Mouse (Mus musculus): ENCODE data around the gene Glyat. TPM values are rescaled to one million over a fixed set of nuclear protein-coding genes. Genes with fewer than 3 reads are reported as not detected.

Gene Glyat
- total RNA-seq, 1 experiment = 0.18 TPM

- H3K4me3 ChIP-seq (ENCODE audit: insufficient read depth in 1 of 2, low read depth in 1 of 2, low read length in 2 of 2, poor library complexity in 1 of 2, severe bottlenecking in 1 of 2) = no peak overlapping the region
- H3K4me1 ChIP-seq (ENCODE audit: control insufficient read depth in 2 of 2, insufficient read depth in 2 of 2, low read length in 2 of 2, poor library complexity in 1 of 2) = no peaks in the 10 kb centered on the region
These were observed 1.2 kb downstream of the Glyat start for GRCm38 (mm10) chr19:12634259-12634658.

GRCm38 (mm10) chr19:12634963-12635362, 1.9 kb downstream of the Glyat start:
- Histone ChIP-seq H3K4me3 (ENCODE audit: insufficient read depth in 1 of 2, low read depth in 1 of 2, low read length in 2 of 2, poor library complexity in 1 of 2, severe bottlenecking in 1 of 2) (no peak overlapping the region), H3K4me1 (ENCODE audit: control insufficient read depth in 2 of 2, insufficient read depth in 2 of 2, low read length in 2 of 2, poor library complexity in 1 of 2) (no peaks in the 10 kb centered on the region), H3K9ac (ENCODE audit: insufficient read depth, low read depth, low read length, poor library complexity, severe bottlenecking) (no peak overlapping the region), H3K9me3 (ENCODE audit: control insufficient read depth, insufficient read depth, low read depth, low read length) (no peaks in the 10 kb centered on the region), H3K36me3 (ENCODE audit: control insufficient read depth, insufficient read depth, low read length, poor library complexity, severe bottlenecking) (no peaks in the 10 kb centered on the region), H3K27ac (ENCODE audit: insufficient read depth, low read depth, low read length, poor library complexity, severe bottlenecking) (no peak overlapping the region)
- DNase-seq (ENCODE audit: low read depth, low spot score) = no peak
- in situ Hi-C loops (cut with MboI; ENCODE audit: low sequenced_read_pairs in 2 of 2, unreplicated experiment in 2 of 2) = no loop called here
- TF ChIP-seq ZNF384 (IDR thresholded peaks at IDR 0.05; ENCODE audit: low read depth, low read length) (no peak), MAFK (IDR thresholded peaks at IDR 0.05; ENCODE audit: insufficient read depth, low read depth, low read length) (no peak), HCFC1 (IDR thresholded peaks at IDR 0.05; ENCODE audit: borderline replicate concordance, insufficient read depth, low read length) (no peak), CHD2 (IDR thresholded peaks at IDR 0.05; ENCODE audit: low read depth, low read length) (no peak), ZC3H11A (IDR thresholded peaks at IDR 0.05; ENCODE audit: borderline replicate concordance, low read depth, low read length) (no peak)

More at GRCm38 (mm10) chr19:12634259-12634658, 1.2 kb downstream of the Glyat start:
- H3K36me3 ChIP-seq (ENCODE audit: control insufficient read depth, insufficient read depth, low read length, poor library complexity, severe bottlenecking) = no peaks in the 10 kb centered on the region
- TF ChIP-seq MAFK (IDR thresholded peaks at IDR 0.05; ENCODE audit: insufficient read depth, low read depth, low read length) = no peak
- TF ChIP-seq HCFC1 (IDR thresholded peaks at IDR 0.05; ENCODE audit: borderline replicate concordance, insufficient read depth, low read length) = no peak
- TF ChIP-seq ZC3H11A (IDR thresholded peaks at IDR 0.05; ENCODE audit: borderline replicate concordance, low read depth, low read length) = no peak
- no peak for TF ChIP-seq ZNF384 (IDR thresholded peaks at IDR 0.05; ENCODE audit: low read depth, low read length)
- TF ChIP-seq CHD2 (IDR thresholded peaks at IDR 0.05; ENCODE audit: low read depth, low read length) = no peak
- no peak overlapping the region for H3K27ac ChIP-seq (ENCODE audit: insufficient read depth, low read depth, low read length, poor library complexity, severe bottlenecking)
- in situ Hi-C loops (cut with MboI; ENCODE audit: low sequenced_read_pairs in 2 of 2, unreplicated experiment in 2 of 2) = no loop called here
- H3K9me3 ChIP-seq (ENCODE audit: control insufficient read depth, insufficient read depth, low read depth, low read length) = no peaks in the 10 kb centered on the region
- DNase-seq (ENCODE audit: low read depth, low spot score) = no peak
- no peak overlapping the region for H3K9ac ChIP-seq (ENCODE audit: insufficient read depth, low read depth, low read length, poor library complexity, severe bottlenecking)

GRCm38 (mm10) chr19:12636863-12637262, 3.8 kb downstream of the Glyat start:
- Histone ChIP-seq H3K9ac (ENCODE audit: insufficient read depth, low read depth, low read length, poor library complexity, severe bottlenecking) (no peak overlapping the region), H3K36me3 (ENCODE audit: control insufficient read depth, insufficient read depth, low read length, poor library complexity, severe bottlenecking) (no peaks in the 10 kb centered on the region), H3K9me3 (ENCODE audit: control insufficient read depth, insufficient read depth, low read depth, low read length) (no peaks in the 10 kb centered on the region), H3K4me1 (ENCODE audit: control insufficient read depth in 2 of 2, insufficient read depth in 2 of 2, low read length in 2 of 2, poor library complexity in 1 of 2) (no peaks in the 10 kb centered on the region), H3K4me3 (ENCODE audit: insufficient read depth in 1 of 2, low read depth in 1 of 2, low read length in 2 of 2, poor library complexity in 1 of 2, severe bottlenecking in 1 of 2) (no peak overlapping the region), H3K27ac (ENCODE audit: insufficient read depth, low read depth, low read length, poor library complexity, severe bottlenecking) (no peak overlapping the region)
- in situ Hi-C loops (cut with MboI; ENCODE audit: low sequenced_read_pairs in 2 of 2, unreplicated experiment in 2 of 2) = no loop called here
- TF ChIP-seq MAFK (IDR thresholded peaks at IDR 0.05; ENCODE audit: insufficient read depth, low read depth, low read length) (no peak), CHD2 (IDR thresholded peaks at IDR 0.05; ENCODE audit: low read depth, low read length) (no peak), ZNF384 (IDR thresholded peaks at IDR 0.05; ENCODE audit: low read depth, low read length) (no peak), ZC3H11A (IDR thresholded peaks at IDR 0.05; ENCODE audit: borderline replicate concordance, low read depth, low read length) (no peak), HCFC1 (IDR thresholded peaks at IDR 0.05; ENCODE audit: borderline replicate concordance, insufficient read depth, low read length) (no peak)
- no peak for DNase-seq (ENCODE audit: low read depth, low spot score)

- H3K4me3 ChIP-seq (ENCODE audit: insufficient read depth in 1 of 2, low read depth in 1 of 2, low read length in 2 of 2, poor library complexity in 1 of 2, severe bottlenecking in 1 of 2) = no peak overlapping the region
- H3K4me1 ChIP-seq (ENCODE audit: control insufficient read depth in 2 of 2, insufficient read depth in 2 of 2, low read length in 2 of 2, poor library complexity in 1 of 2) = no peaks in the 10 kb centered on the region
- DNase-seq (ENCODE audit: low read depth, low spot score) = no peak
- H3K9me3 ChIP-seq (ENCODE audit: control insufficient read depth, insufficient read depth, low read depth, low read length) = no peaks in the 10 kb centered on the region
- TF ChIP-seq MAFK (IDR thresholded peaks at IDR 0.05; ENCODE audit: insufficient read depth, low read depth, low read length) (no peak), ZC3H11A (IDR thresholded peaks at IDR 0.05; ENCODE audit: borderline replicate concordance, low read depth, low read length) (no peak), CHD2 (IDR thresholded peaks at IDR 0.05; ENCODE audit: low read depth, low read length) (no peak), ZNF384 (IDR thresholded peaks at IDR 0.05; ENCODE audit: low read depth, low read length) (no peak), HCFC1 (IDR thresholded peaks at IDR 0.05; ENCODE audit: borderline replicate concordance, insufficient read depth, low read length) (no peak)
- no peak overlapping the region for H3K9ac ChIP-seq (ENCODE audit: insufficient read depth, low read depth, low read length, poor library complexity, severe bottlenecking)
- no peak overlapping the region for H3K27ac ChIP-seq (ENCODE audit: insufficient read depth, low read depth, low read length, poor library complexity, severe bottlenecking)
- in situ Hi-C loops (cut with MboI; ENCODE audit: low sequenced_read_pairs in 2 of 2, unreplicated experiment in 2 of 2) = no loop called here
- no peaks in the 10 kb centered on the region for H3K36me3 ChIP-seq (ENCODE audit: control insufficient read depth, insufficient read depth, low read length, poor library complexity, severe bottlenecking)
These were observed 4.9 kb downstream of the Glyat start for GRCm38 (mm10) chr19:12638049-12638448.

- H3K36me3 ChIP-seq (ENCODE audit: control insufficient read depth, insufficient read depth, low read length, poor library complexity, severe bottlenecking) = no peaks in the 10 kb centered on the region
- DNase-seq (ENCODE audit: low read depth, low spot score) = no peak
- no peak overlapping the region for H3K27ac ChIP-seq (ENCODE audit: insufficient read depth, low read depth, low read length, poor library complexity, severe bottlenecking)
- no peak overlapping the region for H3K9ac ChIP-seq (ENCODE audit: insufficient read depth, low read depth, low read length, poor library complexity, severe bottlenecking)
- no peak for TF ChIP-seq HCFC1 (IDR thresholded peaks at IDR 0.05; ENCODE audit: borderline replicate concordance, insufficient read depth, low read length)
- TF ChIP-seq MAFK (IDR thresholded peaks at IDR 0.05; ENCODE audit: insufficient read depth, low read depth, low read length) = no peak
- no peak for TF ChIP-seq ZNF384 (IDR thresholded peaks at IDR 0.05; ENCODE audit: low read depth, low read length)
- no peak for TF ChIP-seq ZC3H11A (IDR thresholded peaks at IDR 0.05; ENCODE audit: borderline replicate concordance, low read depth, low read length)
- no peak for TF ChIP-seq CHD2 (IDR thresholded peaks at IDR 0.05; ENCODE audit: low read depth, low read length)
- no peak overlapping the region for H3K4me3 ChIP-seq (ENCODE audit: insufficient read depth in 1 of 2, low read depth in 1 of 2, low read length in 2 of 2, poor library complexity in 1 of 2, severe bottlenecking in 1 of 2)
- no peaks in the 10 kb centered on the region for H3K9me3 ChIP-seq (ENCODE audit: control insufficient read depth, insufficient read depth, low read depth, low read length)
- in situ Hi-C loops (cut with MboI; ENCODE audit: low sequenced_read_pairs in 2 of 2, unreplicated experiment in 2 of 2) = no loop called here
- H3K4me1 ChIP-seq (ENCODE audit: control insufficient read depth in 2 of 2, insufficient read depth in 2 of 2, low read length in 2 of 2, poor library complexity in 1 of 2) = no peaks in the 10 kb centered on the region
These were observed 16.4 kb downstream of the Glyat start for GRCm38 (mm10) chr19:12649511-12649910.
